Mouse (Mus musculus) olfactory bulb, adult 2 months (tissue): Measurements from ENCODE around the gene Samd1. TPM values are rescaled to one million over a fixed set of nuclear protein-coding genes. Genes with fewer than 3 reads are reported as not detected.
"Not testable (repeated sequence)": the region's sequence is repeated elsewhere in the genome, so short reads cannot be mapped to it uniquely, and the experiment has no call there.

Experiments used
- H3K27ac ChIP-seq: fragments of 200-500 bp; 2 replicates; pipeline ENCODE4 v1.5.1; 2012; ENCODE audit warnings: low read depth, low read length; ENCODE audit not compliant: insufficient read depth
- H3K4me1 ChIP-seq: fragments of 200-500 bp; 2 replicates; pipeline ENCODE4 v1.6.1; 2012; ENCODE audit warnings: low read length; ENCODE audit not compliant: control insufficient read depth, insufficient read depth
- H3K4me3 ChIP-seq: fragments of 200-500 bp; 2 replicates; pipeline ENCODE4 v1.5.1; 2012; ENCODE audit warnings: mild to moderate bottlenecking, low read depth, low read length, moderate library complexity; ENCODE audit not compliant: insufficient read depth
- CTCF ChIP-seq: fragments of 200-500 bp; IDR thresholded peaks from 2 replicates; pipeline ENCODE4 v1.5.1; 2012; ENCODE audit warnings: low read depth, mild to moderate bottlenecking, low read length, moderate library complexity; ENCODE audit not compliant: insufficient read depth
- POLR2A ChIP-seq: fragments of 200-500 bp; IDR thresholded peaks from 2 replicates; pipeline ENCODE4 v1.6.1; 2012; ENCODE audit warnings: mild to moderate bottlenecking, low read depth, low read length, moderate library complexity; ENCODE audit not compliant: insufficient read depth
- WGBS: fragments of 180-500 bp; shearing (Covaris S2); methylation state at CpG from one replicate; pipeline ENCODE4 v1.1.7; 2018; 5-methylcytosine and 5-hydroxymethylcytosine counted together
- polyA plus RNA-seq: library from polyadenylated mRNA; stranded (reverse); fragments of >200 nt; gene quantifications from 2 replicates; pipeline ENCODE4 v1.2.4, GENCODE M21; 2012; ENCODE audit warnings: low replicate concordance; ENCODE audit not compliant: missing spikeins, insufficient read depth, insufficient read length

Samd1 gene
- polyA plus RNA-seq, 1 experiment: not detected

DNA sequence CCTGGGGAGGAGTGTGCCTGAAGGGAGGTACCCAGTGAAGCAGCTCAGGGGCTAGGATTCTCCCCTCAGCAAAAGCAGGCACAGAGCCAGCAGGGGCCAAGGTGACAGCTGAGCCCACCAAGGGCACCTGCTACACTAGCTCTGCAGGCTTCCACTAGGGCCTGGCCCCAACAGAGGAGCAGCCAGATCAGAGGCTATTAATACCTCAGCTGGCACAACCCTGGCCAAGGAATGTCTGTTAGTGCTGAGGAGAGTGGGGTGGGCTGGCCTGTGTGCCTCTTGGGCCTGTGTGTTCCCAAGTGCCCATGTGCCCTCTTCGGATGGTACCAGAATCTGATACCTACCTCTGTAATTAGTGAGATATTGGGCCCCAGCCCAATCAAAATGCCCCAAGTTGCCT lies 17.2 kb upstream of the Samd1 start:
- TF ChIP-seq POLR2A (no peak), CTCF (no peak)
- WGBS: 79% methylated on average over 1 of the region's 1 CpGs
- Histone ChIP-seq H3K27ac (no peak overlapping the region), H3K4me3 (no peak overlapping the region), H3K4me1 (peaks cover 24% of the 10 kb centered on the region)

DNA sequence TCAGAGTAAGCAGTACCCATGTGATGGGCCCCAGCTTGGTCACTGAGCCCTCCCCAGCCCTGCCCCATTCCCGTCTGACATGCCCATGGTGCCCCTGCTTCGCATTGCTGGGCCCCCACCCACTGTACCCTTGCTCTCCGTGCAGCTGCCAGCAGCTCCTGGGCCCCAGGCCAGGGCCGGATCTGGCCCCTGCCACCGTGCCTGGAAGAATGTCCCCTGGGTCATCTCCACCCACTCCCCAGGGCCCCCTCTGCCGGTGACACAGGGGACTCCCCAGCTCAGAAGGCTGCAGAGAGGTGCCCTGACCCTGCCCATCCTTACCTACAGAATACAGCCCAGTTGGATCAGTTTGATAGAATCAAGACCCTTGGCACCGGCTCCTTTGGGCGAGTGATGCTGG lies 16.6 kb upstream of the Samd1 start:
- H3K27ac ChIP-seq: no peak overlapping the region
- no peak overlapping the region for H3K4me3 ChIP-seq
- H3K4me1 ChIP-seq: peaks cover 24% of the 10 kb centered on the region
- WGBS: 44% methylated on average over 8 of the region's 8 CpGs
- no peak for TF ChIP-seq CTCF
- no peak for TF ChIP-seq POLR2A

DNA sequence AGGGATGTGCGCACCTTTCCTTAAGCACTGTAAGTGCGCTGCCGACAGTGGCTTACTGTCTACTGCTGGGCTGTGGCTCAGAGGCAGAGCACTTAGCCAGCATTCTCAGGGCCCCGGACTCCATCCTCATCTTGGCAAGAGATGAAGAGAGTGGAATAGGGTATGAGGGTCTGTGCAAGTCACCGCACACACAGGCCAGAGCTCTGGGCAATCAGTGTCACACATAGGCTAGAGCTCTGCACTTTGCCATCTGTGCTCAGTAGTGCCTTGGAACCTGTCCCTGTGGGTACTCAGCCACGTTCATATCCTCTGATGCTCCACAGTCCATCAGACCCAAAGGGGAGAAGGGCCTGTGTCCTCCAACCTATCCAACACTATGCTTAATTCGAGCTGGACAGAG lies 15.9 kb upstream of the Samd1 start:
- peaks cover 20% of the 10 kb centered on the region for H3K4me1 ChIP-seq
- no peak overlapping the region for H3K4me3 ChIP-seq
- WGBS: 91% methylated on average over 7 of the region's 7 CpGs
- no peak for TF ChIP-seq CTCF
- no peak for TF ChIP-seq POLR2A
- H3K27ac ChIP-seq: no peak overlapping the region

DNA sequence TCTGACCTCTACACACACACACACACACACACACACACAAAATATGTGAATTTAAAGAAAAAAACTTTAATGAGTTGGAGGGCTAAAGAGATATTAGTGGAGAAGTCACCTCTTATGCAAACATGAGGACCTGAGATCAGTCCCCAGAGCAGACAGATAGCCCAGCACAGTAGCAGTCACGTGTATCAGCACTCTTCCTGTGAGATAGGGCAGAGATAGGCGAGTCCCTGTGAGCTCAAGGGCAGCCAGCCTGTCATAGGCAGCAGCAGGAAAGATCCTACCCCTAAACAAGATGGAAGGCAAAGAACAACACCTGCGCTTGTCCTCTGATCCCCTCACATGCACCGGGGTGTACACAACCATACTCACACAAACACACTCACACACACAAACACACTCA lies 15.0 kb upstream of the Samd1 start:
- Histone ChIP-seq H3K4me3 (no peak overlapping the region), H3K27ac (no peak overlapping the region), H3K4me1 (peaks cover 11% of the 10 kb centered on the region)
- 90% methylated on average over 4 of the region's 4 CpGs for WGBS
- no peak for TF ChIP-seq POLR2A
- no peak for TF ChIP-seq CTCF

DNA sequence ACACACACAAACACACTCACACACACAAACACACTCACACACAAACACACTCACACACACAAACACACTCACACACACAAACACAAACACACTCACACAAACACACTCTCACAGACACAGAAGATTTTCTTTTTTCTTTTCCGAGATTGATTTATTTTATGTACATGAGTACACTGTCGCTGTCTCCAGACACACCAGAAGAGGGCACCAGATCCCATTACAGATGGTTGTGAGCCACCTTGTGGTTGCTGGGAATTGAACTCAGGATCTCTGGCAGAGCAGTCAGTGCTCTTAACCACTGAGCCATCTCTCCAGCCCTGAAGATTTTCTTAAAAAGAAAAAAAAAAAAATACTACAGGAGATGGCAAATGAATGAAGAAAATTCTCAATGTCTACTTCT lies 14.2 kb upstream of the Samd1 start:
- 95% methylated on average over 2 of the region's 2 CpGs for WGBS
- H3K4me1 ChIP-seq, H3K4me3 ChIP-seq, H3K27ac ChIP-seq: not testable (repeated sequence)

- no peak overlapping the region for H3K4me3 ChIP-seq
- WGBS: 85% methylated on average over 7 of the region's 7 CpGs
- no peak overlapping the region for H3K27ac ChIP-seq
- no peak for TF ChIP-seq CTCF
- TF ChIP-seq POLR2A: no peak
- H3K4me1 ChIP-seq: no peaks in the 10 kb centered on the region
These were observed 8.2 kb upstream of the Samd1 start for GRCm38 (mm10) chr8:83989243-83989642.

DNA sequence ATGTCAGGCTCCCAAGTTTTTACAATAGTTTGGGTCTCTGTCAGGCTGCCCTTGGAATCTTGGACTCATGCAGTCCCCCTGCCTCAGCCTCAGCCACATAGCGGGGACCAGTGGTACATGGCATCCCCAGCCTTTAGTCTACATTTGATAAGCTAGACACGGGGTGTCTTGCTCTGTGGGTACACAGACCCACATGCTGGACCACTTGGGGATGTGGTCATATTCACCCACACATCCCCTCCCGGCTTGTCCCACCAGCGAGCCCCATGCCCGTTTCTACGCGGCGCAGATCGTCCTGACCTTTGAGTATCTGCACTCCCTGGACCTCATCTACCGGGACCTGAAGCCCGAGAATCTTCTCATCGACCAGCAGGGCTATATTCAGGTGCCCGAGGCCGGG lies 7.3 kb upstream of the Samd1 start:
- no peak for TF ChIP-seq POLR2A
- no peak for TF ChIP-seq CTCF
- WGBS: 95% methylated on average over 14 of the region's 14 CpGs

GRCm38 (mm10) chr8:83992488-83992887 lies 5.0 kb upstream of the Samd1 start:
- no peaks in the 10 kb centered on the region for H3K4me1 ChIP-seq
- TF ChIP-seq CTCF (no peak), POLR2A (no peak)
- no peak overlapping the region for H3K27ac ChIP-seq
- H3K4me3 ChIP-seq: no peak overlapping the region
- 91% methylated on average over 2 of the region's 2 CpGs for WGBS

More for the DNA sequence above, 7.3 kb upstream of the Samd1 start:
- Histone ChIP-seq H3K27ac (no peak overlapping the region), H3K4me1 (no peaks in the 10 kb centered on the region), H3K4me3 (no peak overlapping the region)

DNA sequence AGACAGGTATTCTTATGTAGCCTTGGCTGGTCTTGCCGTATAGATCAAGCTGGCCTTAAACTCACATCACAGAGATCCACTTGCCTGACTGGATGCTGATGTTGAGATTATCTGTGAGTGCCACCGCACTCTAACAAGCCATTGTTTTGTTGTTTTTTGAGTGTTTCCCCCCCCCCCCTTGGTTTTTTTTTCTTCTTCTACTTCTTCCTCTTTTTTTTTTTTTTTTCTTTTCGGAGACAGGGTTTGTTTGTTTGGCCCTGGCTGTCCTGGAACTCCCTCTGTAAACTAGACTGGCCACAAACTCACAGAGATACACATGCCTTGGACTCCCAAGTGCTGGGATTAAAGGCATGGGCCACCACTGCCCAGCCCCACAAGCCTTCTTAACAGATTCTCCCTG lies 3.4 kb upstream of the Samd1 start:
- WGBS: 80% methylated on average over 3 of the region's 3 CpGs
- TF ChIP-seq CTCF: no peak
- TF ChIP-seq POLR2A: no peak
- peaks cover 7% of the 10 kb centered on the region for H3K4me1 ChIP-seq
- H3K27ac ChIP-seq: no peak overlapping the region
- H3K4me3 ChIP-seq: no peak overlapping the region

- peaks cover 12% of the 10 kb centered on the region for H3K4me1 ChIP-seq
- WGBS: 27% methylated on average over 12 of the region's 12 CpGs
- no peak overlapping the region for H3K27ac ChIP-seq
- no peak overlapping the region for H3K4me3 ChIP-seq
- no peak for TF ChIP-seq POLR2A
- no peak for TF ChIP-seq CTCF
These were observed 1.5 kb upstream of the Samd1 start for GRCm38 (mm10) chr8:83995973-83996372.
